Mouse (Mus musculus) testis, postnatal 14 days (tissue): ENCODE measurements around the gene Styk1.

ENCODE experiments used
- DNase-seq: peaks from one replicate; pipeline ENCODE4 v3.0.0; 2021; ENCODE audit warnings: low spot score

Styk1 gene

DNA sequence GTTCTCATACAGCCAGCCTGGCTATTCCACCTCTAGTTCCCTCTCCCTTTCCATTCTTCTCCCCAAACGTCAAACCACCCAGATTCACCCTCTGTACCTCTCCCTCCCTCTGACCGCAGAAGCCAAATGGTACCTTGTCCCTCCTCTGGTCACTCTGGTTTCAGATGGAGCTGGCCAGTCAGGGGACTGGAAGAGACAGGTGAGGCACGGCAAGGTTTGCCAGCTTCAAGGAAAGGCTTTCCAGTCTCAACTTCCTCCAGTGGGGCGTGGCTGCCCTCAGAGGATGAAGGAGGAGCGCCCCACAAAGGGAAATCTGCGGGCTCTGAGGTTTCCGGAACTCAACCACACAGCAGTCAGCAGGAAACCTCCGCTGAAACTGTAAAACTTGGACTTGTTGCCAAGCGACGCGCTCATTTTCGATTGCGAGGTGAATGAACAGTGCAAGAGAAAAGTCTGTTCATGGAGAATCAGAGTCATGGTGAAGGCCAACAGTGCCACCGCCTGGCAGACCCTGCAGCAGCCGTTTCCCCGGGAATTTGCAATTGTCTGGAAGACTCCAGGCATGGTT is at the start of gene Styk1:
TSS of gene Styk1 (minus strand) at position 246 of the 568 bp plus-strand sequence.
- DNase-seq: peak; percentile 43

- DNase-seq: no peak
These were observed 49.6 kb upstream of the Styk1 start for GRCm38 (mm10) chr6:131403036-131403435.

GRCm38 (mm10) chr6:131402606-131403005 is 49.2 kb upstream of the Styk1 start:
- no peak for DNase-seq

DNA sequence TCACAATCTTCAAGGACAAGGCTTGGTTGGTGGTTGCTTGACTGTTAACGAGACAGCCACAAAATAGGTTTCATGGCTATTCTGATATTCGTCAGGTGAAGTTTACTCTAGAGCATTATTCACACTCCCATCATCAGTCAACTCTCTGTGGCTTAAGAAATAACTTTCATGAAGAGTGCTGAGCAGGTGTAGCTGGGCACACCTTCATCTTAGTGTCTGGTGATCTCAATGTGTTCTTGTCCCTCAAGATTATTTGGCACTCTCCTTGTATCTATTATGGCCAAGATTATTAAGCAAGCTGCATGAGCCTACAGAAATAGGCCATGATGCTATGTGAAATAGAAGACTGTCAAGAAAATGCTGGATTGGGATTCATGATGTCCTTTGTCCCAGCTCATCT is 47.9 kb upstream of the Styk1 start:
- no peak for DNase-seq

DNA sequence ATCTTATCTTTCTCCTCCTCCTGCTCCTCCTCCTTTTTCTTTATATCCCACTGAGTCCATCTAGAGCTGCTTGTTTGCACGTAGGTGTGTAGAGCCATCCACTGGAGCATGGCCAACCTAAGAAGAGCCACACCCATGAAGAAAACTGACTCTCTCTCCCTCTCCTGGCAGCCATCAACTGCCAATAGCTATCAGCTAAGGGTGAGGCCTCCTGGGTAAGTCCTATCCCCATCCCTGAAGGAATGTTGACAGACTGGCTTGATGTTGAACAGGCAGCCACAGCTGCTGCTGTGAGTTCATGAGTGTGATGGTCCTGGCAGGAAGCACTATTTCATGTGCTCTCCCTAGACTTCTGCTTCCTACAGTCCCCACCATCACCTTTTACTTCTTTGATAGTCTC is 43.3 kb upstream of the Styk1 start:
- DNase-seq: no peak

GRCm38 (mm10) chr6:131393873-131394660 is 40.7 kb upstream of the Styk1 start:
- no peak for DNase-seq

DNA sequence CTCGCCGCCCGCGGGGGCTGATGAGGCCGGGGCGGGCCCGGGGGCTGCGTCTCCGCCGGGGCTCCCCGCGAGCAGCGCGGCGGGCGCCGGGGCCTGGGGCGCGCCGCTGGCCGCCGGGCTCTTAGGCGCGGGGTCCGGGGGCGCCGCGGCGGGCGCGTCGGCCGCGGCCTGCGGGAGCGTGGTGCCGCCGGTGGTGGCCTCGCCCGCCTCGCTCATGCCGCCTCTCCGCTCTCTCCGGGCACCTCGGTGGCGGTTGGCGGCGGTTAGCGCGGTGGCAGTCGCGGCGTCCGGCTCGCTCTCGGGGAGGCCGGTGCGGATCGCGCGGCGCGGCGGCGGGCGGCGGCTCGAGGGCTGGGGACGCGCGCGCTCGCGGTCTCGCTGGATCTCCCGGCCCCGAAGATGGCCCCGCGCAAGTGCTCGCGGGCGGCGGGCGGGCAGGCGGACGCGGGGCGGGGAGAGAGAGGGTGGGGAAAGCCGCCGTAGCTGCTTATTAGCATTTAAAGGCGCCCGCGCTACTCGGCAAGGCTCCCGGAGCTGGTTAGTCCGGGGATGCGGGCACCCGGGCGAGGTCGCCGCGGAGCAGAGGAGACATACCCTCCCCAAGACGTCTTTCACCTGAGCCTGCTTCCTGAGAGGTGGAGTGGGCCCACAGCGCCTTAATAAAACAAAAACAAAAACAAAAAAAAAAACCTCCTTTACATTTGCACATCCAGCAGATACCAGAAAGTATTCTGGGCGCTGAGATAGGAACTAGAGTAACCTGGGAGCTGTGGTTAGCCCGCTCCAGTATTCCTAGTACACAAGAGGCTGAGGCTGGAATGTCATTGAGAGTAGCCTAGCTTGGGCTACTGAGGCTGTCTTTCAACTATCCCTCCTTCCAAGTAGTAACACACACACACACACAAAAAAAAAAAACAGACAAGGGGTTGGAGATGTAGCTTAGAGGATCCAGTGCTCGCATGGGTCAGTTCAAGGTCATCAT is 34.9 kb upstream of the Styk1 start, which contains the start of gene Ybx3:
TSS of gene Ybx3 (minus strand) at position 437 of the 982 bp plus-strand sequence.
- peak; percentile 79 for DNase-seq

- peak; percentile 57 for DNase-seq
These were observed 34.0 kb upstream of the Styk1 start for GRCm38 (mm10) chr6:131387221-131388039.

DNA sequence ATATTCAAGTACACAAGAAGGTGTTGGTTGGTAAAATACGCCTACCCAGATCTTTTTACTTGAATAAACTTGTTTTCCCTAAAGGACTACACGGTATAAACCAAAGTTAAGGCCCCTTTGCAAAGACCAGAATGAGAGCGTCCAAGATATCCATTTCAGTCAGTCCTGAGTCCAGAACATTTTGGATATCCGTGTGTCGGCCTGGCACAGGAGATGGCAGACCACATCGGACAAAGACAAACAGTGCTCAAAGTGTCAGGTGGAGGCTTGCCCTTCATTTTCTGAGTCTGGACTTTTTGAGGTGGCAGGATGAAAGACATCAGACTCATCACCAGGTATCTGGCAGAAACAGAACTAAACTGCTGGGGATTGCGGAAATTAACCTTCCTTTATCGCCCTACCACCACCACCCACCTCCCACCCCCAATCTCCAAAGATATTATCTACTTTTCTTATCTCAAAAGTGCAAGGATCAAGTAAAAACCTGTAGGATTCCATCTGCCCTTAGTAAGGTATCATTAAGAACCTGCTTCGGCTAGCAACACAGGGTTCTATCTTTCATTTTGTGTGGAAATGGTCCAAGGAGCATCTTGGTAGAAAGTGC is 33.1 kb upstream of the Styk1 start:
- DNase-seq: no peak

DNA sequence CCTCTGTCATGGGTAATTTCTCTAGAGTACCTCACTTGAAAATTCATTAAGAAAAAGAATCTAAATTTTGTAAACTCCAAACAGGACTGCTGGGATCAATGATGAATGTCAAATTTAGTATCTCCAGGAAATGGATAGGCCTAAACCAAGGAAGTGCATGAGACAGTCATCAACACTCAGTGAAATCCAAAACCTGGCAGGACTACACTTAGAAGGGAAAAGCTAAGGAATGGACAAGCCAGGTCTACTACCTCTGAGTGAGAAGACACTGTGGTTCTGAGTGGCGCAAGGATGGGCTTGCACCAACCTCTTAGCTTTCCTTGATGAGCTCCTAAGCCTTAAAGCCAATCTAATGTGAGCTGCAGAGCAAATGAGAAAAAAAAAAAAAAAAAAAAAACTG is 32.1 kb upstream of the Styk1 start:
- DNase-seq: no peak

DNA sequence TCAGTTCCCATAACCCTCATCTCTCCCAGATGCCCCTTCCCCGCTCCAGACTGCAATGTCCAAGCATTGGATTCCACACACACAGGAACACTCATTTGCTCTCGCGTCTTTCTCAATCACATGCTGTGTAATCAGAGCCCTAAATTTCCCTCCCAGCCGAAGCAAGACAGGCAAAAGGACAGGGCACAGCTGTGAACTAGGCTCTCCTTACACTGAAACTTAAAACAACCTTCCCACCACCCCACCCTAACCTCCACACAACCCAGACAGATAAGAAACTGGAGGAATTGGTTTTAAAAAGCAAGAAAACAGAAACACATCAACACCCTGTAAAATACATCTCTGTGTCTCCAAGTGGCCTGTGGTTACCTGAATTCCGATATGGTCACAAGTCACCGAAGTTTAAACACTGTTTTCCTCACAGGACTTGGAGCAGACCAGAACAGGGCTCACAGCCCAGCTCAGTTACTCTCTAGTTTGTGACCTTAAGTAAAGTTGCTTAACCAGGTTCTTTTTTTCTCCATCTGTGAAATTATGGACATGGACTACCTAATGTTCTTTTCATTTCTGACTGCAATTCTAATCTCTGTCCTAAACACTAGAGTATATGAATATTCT is 30.4 kb upstream of the Styk1 start:
- DNase-seq: no peak

GRCm38 (mm10) chr6:131382984-131383337 is 29.6 kb upstream of the Styk1 start:
- DNase-seq: no peak

DNA sequence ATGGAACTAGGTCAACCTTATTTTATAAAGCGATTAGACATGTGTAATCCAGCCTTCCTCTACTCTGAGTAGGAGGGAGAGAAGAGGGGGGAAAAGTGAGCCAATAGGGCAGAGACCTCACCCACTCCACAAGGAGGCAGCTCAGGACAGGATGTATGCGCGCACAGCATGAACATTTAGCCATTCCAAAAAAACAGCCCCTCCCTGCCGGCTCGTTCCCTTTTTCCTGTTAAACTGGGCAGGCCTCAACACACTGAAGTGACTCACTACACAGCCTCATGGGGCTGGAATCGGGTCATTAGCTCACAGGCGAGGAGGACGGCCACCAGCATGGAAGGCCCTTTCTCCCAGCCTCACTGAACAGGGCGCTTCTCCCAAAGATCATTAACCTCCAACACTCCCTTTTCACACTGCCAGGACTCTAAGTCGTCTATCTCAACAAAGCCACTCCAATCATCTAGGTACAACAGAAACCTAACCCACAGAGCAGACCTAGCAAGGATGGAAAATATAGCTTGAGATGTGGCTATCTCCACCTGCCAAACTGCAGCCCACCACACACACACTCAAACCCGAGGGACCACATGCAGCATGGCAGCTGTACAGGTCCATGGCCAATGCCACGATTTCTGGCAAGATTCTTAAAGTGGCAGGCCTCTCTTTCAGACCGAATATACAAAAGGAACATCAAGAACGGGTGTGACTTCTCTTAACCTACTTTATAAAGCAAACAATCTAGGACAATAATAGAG is 29.0 kb upstream of the Styk1 start:
- peak; percentile 35 for DNase-seq

GRCm38 (mm10) chr6:131378858-131379428 is 25.5 kb upstream of the Styk1 start:
- no peak for DNase-seq

- no peak for DNase-seq
These were observed 24.0 kb upstream of the Styk1 start for GRCm38 (mm10) chr6:131377378-131377777.

DNA sequence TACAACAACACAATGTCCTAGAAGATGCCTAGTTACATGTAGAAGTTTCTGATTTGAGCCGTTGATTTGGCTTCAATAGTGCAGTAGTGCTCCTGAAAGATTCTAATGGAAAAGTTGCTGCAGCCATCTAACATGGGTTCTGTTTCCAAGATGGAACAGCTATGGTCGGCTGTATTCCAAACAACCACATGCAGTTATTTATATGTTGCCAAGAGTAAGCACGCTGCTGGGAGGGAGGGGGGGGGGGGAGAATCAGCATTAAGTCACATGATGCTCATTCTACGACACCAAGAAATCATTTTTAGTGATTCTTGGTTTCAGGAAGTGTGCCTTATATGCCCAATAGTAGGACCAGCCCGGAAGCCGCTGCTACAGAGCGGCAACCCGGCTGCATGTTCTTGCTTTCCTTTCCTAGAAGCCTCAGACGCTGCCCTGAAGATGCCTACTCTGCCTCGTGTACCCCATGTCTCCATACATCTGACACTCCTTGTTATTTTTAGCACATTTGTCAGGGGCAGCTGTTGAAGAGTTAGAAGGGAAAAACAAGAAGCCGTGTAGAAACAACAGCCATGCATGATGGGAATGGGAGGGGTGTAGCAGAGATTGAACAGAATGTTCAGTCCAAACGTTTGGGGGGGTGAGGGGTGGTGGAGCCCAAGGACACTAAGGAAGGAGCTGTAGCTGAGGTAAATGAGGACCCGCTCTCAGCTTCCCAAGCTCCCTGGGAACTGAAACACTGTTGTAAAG is 21.4 kb upstream of the Styk1 start:
- no peak for DNase-seq

DNA sequence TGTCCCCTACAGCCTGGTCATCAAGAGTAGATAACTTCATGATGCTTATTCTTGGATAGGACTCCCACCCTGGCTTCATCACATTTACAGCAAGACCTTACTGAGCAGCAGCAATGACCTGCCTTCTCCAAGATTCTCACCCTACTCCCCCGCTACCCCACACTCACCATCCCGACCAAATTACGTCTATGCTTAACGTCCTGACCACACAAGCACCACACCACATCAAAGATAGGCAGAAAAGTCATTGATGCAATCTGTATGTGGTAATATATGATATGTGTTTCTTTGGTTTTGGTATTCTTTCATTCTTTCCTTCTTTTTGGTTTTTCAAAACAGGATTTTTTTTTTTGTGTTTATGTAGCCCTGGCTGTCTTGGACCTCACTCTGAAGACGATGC is 19.8 kb upstream of the Styk1 start:
- DNase-seq: no peak

- DNase-seq: no peak
These were observed 17.4 kb upstream of the Styk1 start for GRCm38 (mm10) chr6:131370767-131371166.
